Mouse (Mus musculus) kidney, adult 2 months (tissue): ENCODE data around the gene Shld2. TPM values are rescaled to one million over a fixed set of nuclear protein-coding genes. Genes with fewer than 3 reads are reported as not detected.

Experiments
- DNase-seq: peaks from one replicate; pipeline ENCODE4 v3.0.0; 2021
- H3K27ac ChIP-seq: fragments of 200-500 bp; 2 replicates; pipeline ENCODE4 v1.5.1; 2012; ENCODE audit warnings: low read depth, low read length, control low read depth, inconsistent platforms; ENCODE audit not compliant: insufficient read depth
- H3K27me3 ChIP-seq: fragments of 200-500 bp; replicated peaks from 2 replicates; pipeline ENCODE4 v1.6.1; 2012; ENCODE audit warnings: mild to moderate bottlenecking, moderate library complexity, low read length, inconsistent platforms; ENCODE audit not compliant: control insufficient read depth, insufficient read depth
- H3K36me3 ChIP-seq: fragments of 200-500 bp; 2 replicates; pipeline ENCODE4 v1.6.1; 2012; ENCODE audit warnings: mild to moderate bottlenecking, moderate library complexity, low read length, inconsistent platforms; ENCODE audit not compliant: control insufficient read depth, insufficient read depth
- H3K4me1 ChIP-seq: fragments of 200-500 bp; 2 replicates; pipeline ENCODE4 v1.6.1; 2011; ENCODE audit warnings: low read length; ENCODE audit not compliant: control insufficient read depth, insufficient read depth
- H3K4me3 ChIP-seq: fragments of 200-500 bp; 2 replicates; pipeline ENCODE4 v1.5.1; 2011; ENCODE audit warnings: mild to moderate bottlenecking, low read depth, low read length, control low read depth; ENCODE audit not compliant: insufficient read depth
- CTCF ChIP-seq: fragments of 200-500 bp; conservative IDR thresholded peaks from 2 replicates; pipeline ENCODE4 v1.5.1; 2011; ENCODE audit warnings: low read depth, mild to moderate bottlenecking, control low read depth, low read length, moderate library complexity, mixed read lengths; ENCODE audit not compliant: insufficient read depth, insufficient read length
- POLR2A ChIP-seq: fragments of 200-500 bp; IDR thresholded peaks from one replicate; pipeline ENCODE4 v1.6.1; 2011; ENCODE audit warnings: low read depth, low read length, control low read depth
- WGBS: fragments of 180-500 bp; shearing (Covaris S2); methylation state at CpG from one replicate; pipeline ENCODE4 v1.1.7; 2018; 5-methylcytosine and 5-hydroxymethylcytosine counted together
- polyA plus RNA-seq: library from polyadenylated mRNA; depleted of rRNA; stranded (reverse); fragments of >200 nt; gene quantifications from 2 replicates; pipeline ENCODE4 v1.2.3, GENCODE M21; 2012

Shld2 gene
- polyA plus RNA-seq, 1 experiment: 3.6 TPM

GRCm38 (mm10) chr14:34298871-34299700 lies 11.2 kb downstream of the Shld2 start:
- H3K27ac ChIP-seq: peak overlapping the region; percentile 73

DNA sequence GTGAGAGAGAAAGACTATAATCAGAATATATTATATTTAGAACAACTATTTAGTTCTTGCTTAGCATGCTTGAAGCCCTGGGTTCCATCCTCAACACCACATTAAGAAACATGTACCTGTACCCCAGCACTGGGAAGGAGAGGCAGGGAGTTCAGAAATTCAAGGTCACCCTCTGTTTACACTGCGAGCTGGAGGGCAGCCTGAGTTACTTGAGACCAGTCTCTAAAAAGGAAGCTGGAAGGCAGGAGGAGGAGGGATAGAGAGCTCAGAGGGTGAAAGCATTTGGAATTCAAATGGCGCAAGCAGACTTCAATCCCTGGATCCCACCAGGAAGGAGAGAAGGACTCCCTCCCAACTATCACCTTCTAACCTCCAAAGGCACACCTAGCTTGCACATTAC lies 12.7 kb downstream of the Shld2 start:
- peak overlapping the region; percentile 62; the same call in 1 of the 2 replicates for H3K27ac ChIP-seq
- H3K4me3 ChIP-seq: no peak overlapping the region
- no peak for TF ChIP-seq CTCF
- no peak for TF ChIP-seq POLR2A
- H3K36me3 ChIP-seq: no peaks in the 10 kb centered on the region
- H3K27me3 ChIP-seq: no peaks in the 10 kb centered on the region
- WGBS: 49% methylated on average over 2 of the region's 2 CpGs
- peak; percentile 52 for DNase-seq
- H3K4me1 ChIP-seq: peaks cover 37% of the 10 kb centered on the region

More at GRCm38 (mm10) chr14:34298871-34299700, 11.2 kb downstream of the Shld2 start:
- DNase-seq: peak; percentile 33
- Histone ChIP-seq H3K4me1 (peaks cover 34% of the 10 kb centered on the region), H3K4me3 (no peak overlapping the region), H3K36me3 (no peaks in the 10 kb centered on the region), H3K27me3 (no peaks in the 10 kb centered on the region)
- TF ChIP-seq POLR2A: no peak
- TF ChIP-seq CTCF: no peak
- WGBS: 38% methylated on average over 11 of the region's 11 CpGs

DNA sequence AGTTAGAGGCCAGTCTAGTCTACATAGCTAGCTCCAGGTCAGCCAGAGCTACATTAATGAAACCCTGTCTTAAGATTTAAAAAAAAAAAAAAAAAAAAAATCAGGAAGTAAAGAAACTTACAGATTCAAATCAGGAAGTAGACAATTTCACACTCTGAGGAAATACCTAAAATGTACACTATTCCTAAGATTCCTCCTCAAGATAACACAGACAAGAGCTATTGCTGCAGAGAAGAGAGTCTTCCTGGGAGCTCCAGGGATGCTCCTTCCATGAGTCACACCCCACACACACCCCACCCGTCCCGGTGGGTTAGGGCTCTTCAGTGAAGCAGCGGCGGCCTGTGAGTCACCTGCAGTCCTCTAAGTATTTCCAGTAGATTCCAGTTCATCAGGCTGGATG lies 13.3 kb downstream of the Shld2 start:
- Histone ChIP-seq H3K4me1 (peaks cover 31% of the 10 kb centered on the region), H3K27ac (no peak overlapping the region; the same call in 1 of the 2 replicates)
- 36% methylated on average over 4 of the region's 4 CpGs for WGBS

DNA sequence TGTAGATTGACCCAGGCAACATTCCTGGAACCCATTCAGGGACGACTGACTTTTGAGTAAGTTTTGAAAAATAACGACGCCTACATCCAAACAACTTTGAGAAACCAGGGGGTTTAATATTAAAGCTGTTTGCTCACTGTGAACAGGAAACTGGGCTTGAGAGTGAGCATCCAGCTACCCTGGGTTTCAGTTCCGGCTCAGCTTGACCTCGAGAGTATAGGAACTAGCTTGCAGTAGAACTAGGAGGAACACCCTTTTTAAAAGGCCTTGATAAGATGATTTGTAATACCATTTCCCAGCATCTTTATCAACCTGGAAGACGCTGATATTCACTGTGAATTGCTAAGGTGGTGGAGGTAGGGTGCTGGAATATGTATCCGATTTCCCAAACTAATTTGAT lies 13.9 kb downstream of the Shld2 start:
- TF ChIP-seq CTCF: no peak
- TF ChIP-seq POLR2A: no peak
- Histone ChIP-seq H3K4me3 (no peak overlapping the region), H3K4me1 (peaks cover 29% of the 10 kb centered on the region; the same call in 1 of the 2 replicates), H3K27me3 (no peaks in the 10 kb centered on the region), H3K36me3 (no peaks in the 10 kb centered on the region), H3K27ac (no peak overlapping the region; the same call in 1 of the 2 replicates)
- peak; percentile 45 for DNase-seq
- 37% methylated on average over 7 of the region's 7 CpGs for WGBS

More for the DNA sequence above, 13.3 kb downstream of the Shld2 start:
- TF ChIP-seq CTCF (no peak), POLR2A (no peak)
- H3K36me3 ChIP-seq: no peaks in the 10 kb centered on the region
- no peaks in the 10 kb centered on the region for H3K27me3 ChIP-seq
- H3K4me3 ChIP-seq: no peak overlapping the region
- no peak for DNase-seq

DNA sequence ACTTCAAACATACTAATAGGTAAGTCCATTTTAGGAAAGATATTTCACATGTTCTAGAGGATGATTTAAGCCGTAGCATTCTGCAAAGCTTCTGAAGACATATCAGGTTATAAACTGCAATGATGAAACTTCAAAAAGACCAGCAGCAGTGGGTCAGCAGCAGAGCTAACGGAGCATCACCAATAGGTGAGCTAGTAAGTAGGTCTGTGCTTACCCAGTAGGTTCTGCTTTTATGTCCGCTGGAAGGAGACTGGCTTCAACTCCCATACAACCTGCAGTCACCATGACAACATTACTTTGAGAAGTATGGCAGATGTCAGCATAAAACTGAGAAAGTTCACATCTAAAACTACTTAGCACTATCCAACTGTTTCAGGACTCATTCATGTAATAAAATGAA lies 16.7 kb downstream of the Shld2 start:
- DNase-seq: peak; percentile 66
- Histone ChIP-seq H3K27me3 (no peaks in the 10 kb centered on the region; the same call in 1 of the 2 replicates), H3K4me3 (no peak overlapping the region), H3K27ac (peak overlapping the region; percentile 52; the same call in 1 of the 2 replicates), H3K4me1 (peaks cover 18% of the 10 kb centered on the region; the same call in 1 of the 2 replicates), H3K36me3 (no peaks in the 10 kb centered on the region)
- WGBS: 41% methylated on average over 3 of the region's 3 CpGs
- no peak for TF ChIP-seq CTCF
- no peak for TF ChIP-seq POLR2A

DNA sequence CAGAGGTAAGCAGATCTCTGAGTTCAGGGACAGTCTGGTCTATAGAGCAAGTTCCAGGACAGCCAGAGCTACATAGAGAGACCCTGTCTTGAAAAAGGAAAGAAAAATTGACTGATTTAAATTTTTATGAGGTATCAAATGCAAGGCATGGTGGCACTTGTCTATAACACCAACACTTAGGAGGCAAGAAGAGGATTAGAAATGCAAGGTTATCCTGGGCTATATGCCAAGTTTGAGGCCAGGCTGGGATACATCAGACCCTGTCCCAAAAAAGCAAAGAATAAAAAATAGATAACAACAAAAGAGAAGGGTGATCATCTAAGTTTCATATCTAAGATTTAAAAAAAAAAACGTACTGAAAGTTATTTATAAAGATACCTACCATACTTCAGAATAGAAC lies 20.1 kb downstream of the Shld2 start:
- Histone ChIP-seq H3K27me3 (no peaks in the 10 kb centered on the region; the same call in 1 of the 2 replicates), H3K4me3 (no peak overlapping the region), H3K27ac (no peak overlapping the region), H3K4me1 (peaks cover 5% of the 10 kb centered on the region; the same call in 1 of the 2 replicates), H3K36me3 (no peaks in the 10 kb centered on the region)
- 36% methylated on average over 1 of the region's 1 CpGs for WGBS
- TF ChIP-seq CTCF: no peak
- TF ChIP-seq POLR2A: no peak
- no peak for DNase-seq
